Mouse (Mus musculus): ENCODE results near the gene Olfr1226. TPM values are rescaled to one million over a fixed set of nuclear protein-coding genes. Genes with fewer than 3 reads are reported as not detected.
"Not testable (repeated sequence)": the region's sequence is repeated elsewhere in the genome, so short reads cannot be mapped to it uniquely, and the experiment has no call there.

Olfr1226 gene
- not detected in 2 replicates for total RNA-seq (2017)

DNA sequence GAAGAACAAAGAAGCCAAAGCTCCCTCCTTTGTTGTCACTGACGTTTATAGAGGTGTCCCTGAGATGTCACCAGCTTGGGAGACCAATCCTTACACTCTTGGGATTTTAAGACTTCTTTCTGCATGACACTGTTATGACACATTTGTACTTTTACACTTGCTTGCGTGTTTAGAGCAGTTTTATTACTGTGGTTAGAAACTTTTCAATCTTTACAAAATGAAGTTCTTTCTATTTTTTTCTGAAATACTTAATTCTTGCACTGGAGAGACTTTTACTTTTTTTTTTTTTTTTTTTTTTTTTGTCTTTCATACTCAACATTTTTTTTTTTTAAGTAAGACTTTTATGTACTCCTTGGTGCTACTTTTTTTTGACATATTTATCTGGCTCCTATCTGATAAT is at the start of gene Olfr1226:
Gene Olfr1226, minus strand, starts transcription at position 101 of the 400 bp plus-strand sequence.
- no peak for ATAC-seq (ENCODE audit: extremely low read depth, insufficient number of reproducible peaks, low FRiP score, poor library complexity, severe bottlenecking)

DNA sequence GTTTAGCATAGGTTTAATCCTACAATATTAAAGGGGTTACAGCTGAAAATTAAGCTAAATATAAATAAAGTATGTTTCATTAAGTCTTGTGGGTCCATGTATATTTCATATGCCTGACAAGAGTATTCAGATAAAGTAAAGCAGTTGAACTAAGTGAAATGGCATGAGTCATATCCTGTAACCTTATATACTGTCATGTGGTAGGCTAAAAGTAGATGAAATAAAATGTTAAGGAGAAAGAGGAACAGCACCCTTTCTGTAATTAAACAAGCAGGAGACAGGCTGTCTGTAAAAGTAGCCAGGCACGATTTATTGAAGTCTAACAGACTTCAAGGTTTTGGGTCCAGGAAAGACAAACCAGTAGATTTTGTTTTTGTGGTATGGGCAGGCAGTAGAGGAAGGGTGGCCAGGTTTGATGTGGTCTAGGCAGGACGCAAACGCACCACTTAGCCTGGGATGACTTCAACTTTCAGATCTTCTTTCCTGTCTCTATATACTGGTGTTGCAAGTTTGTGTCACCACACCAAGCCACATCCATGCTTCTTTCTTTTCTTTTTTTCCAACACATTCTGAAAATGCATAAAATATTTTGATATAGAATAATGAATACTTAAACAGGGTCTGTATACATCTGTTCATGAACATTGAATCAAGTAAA is 3.4 kb downstream of the Olfr1226 start:
- no peak for ATAC-seq (ENCODE audit: extremely low read depth, insufficient number of reproducible peaks, low FRiP score, poor library complexity, severe bottlenecking)

- no peak for ATAC-seq (ENCODE audit: extremely low read depth, insufficient number of reproducible peaks, low FRiP score, poor library complexity, severe bottlenecking)
Measured at GRCm38 (mm10) chr2:89174569-89174968, 25.3 kb downstream of the Olfr1226 start, which contains the start of gene Olfr1225. Olfr1225 (minus strand) TSS chr2:89174669.

- ATAC-seq (ENCODE audit: extremely low read depth, insufficient number of reproducible peaks, low FRiP score, poor library complexity, severe bottlenecking) = not testable (repeated sequence)
Measured at GRCm38 (mm10) chr2:89164711-89165110, 35.1 kb downstream of the Olfr1226 start.

DNA sequence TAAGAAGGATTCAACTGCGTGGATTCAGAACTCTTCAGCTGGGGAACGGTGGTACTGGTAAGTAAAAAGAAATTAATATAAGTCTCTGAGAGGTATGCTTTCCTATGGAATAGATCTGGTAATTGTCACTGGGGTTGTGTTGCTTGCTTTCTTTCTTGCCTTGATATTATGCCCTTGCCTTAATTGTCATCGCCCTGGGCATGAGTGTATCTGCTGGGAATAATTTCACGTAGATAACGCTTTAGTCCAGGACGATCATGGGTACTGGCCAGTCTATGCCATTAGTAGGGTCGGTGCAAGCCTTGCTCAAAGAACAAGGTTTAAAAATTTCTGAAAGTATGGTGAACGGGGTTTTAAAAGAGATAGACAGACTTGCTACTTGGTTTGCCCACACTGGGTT is 35.9 kb downstream of the Olfr1226 start, which contains the start of gene Olfr1224-ps1:
Gene Olfr1224-ps1, minus strand, starts transcription at position 101 of the 400 bp plus-strand sequence.
- ATAC-seq (ENCODE audit: extremely low read depth, insufficient number of reproducible peaks, low FRiP score, poor library complexity, severe bottlenecking) = not testable (repeated sequence)

- ATAC-seq (ENCODE audit: extremely low read depth, insufficient number of reproducible peaks, low FRiP score, poor library complexity, severe bottlenecking) = no peak
Measured at GRCm38 (mm10) chr2:89151460-89151859, 48.4 kb downstream of the Olfr1226 start, which contains the start of gene Olfr1223. Olfr1223 (minus strand) TSS chr2:89151560.

Other genes starting within 250 kb of the Olfr1226 start
- not detected in 2 replicates for gene Olfr1212, start 246.1 kb downstream of the Olfr1226 start, total RNA-seq (2017)
- gene Gm13762, start 219.8 kb downstream of the Olfr1226 start, total RNA-seq (2017) = not detected in 2 replicates
- not detected in 2 replicates for gene Olfr1214, start 207.4 kb downstream of the Olfr1226 start, total RNA-seq (2017)
- gene Olfr1215, start 193.1 kb downstream of the Olfr1226 start, total RNA-seq (2017) = not detected in 2 replicates
- gene Olfr1216, start 181.7 kb downstream of the Olfr1226 start, total RNA-seq (2017) = not detected in 2 replicates
- gene Olfr1217, start 168.0 kb downstream of the Olfr1226 start, total RNA-seq (2017) = not detected in 2 replicates
- gene Olfr1218, start 138.9 kb downstream of the Olfr1226 start, total RNA-seq (2017) = not detected in 2 replicates
- gene Olfr1219, start 116.5 kb downstream of the Olfr1226 start, total RNA-seq (2017) = not detected in 2 replicates
- gene Olfr1220, start 93.2 kb downstream of the Olfr1226 start, total RNA-seq (2017) = not detected in 2 replicates
- gene Olfr1221, start 82.8 kb downstream of the Olfr1226 start, total RNA-seq (2017) = not detected in 2 replicates
- 1.5 TPM in 1 of 2 replicates, not detected in the other for gene Olfr1222, start 67.0 kb downstream of the Olfr1226 start, total RNA-seq (2017)
- gene Olfr1223, start 48.5 kb downstream of the Olfr1226 start, total RNA-seq (2017) = not detected in 2 replicates
- not detected in 2 replicates for gene Olfr1224-ps1, start 36.0 kb downstream of the Olfr1226 start, total RNA-seq (2017)
- gene Olfr1225, start 25.4 kb downstream of the Olfr1226 start, total RNA-seq (2017) = not detected in 2 replicates
- not detected in 2 replicates for gene Olfr1228, start 54.0 kb upstream of the Olfr1226 start, total RNA-seq (2017)
- 0.12 TPM in 1 of 2 replicates, not detected in the other for gene Olfr1229, start 88.0 kb upstream of the Olfr1226 start, total RNA-seq (2017)
- not detected in 2 replicates for gene Olfr1230, start 97.2 kb upstream of the Olfr1226 start, total RNA-seq (2017)
- gene Olfr1231, start 107.0 kb upstream of the Olfr1226 start, total RNA-seq (2017) = not detected in 2 replicates
- gene Olfr1232, start 129.6 kb upstream of the Olfr1226 start, total RNA-seq (2017) = 1.0 TPM in 1 of 2 replicates, not detected in the other
- 0.12 TPM in 1 of 2 replicates, not detected in the other for gene Olfr1233, start 142.3 kb upstream of the Olfr1226 start, total RNA-seq (2017)
- gene Olfr1234, start 164.8 kb upstream of the Olfr1226 start, total RNA-seq (2017) = 0.23 TPM in 1 of 2 replicates, not detected in the other
- gene Olfr1238, start 209.6 kb upstream of the Olfr1226 start, total RNA-seq (2017) = not detected in 2 replicates
- gene Olfr1239, start 220.4 kb upstream of the Olfr1226 start, total RNA-seq (2017) = not detected in 2 replicates
- not detected in 2 replicates for gene Olfr1240, start 243.0 kb upstream of the Olfr1226 start, total RNA-seq (2017)